Mouse (Mus musculus) heart, embryonic 12.5 days (tissue): ENCODE data around the gene Odf3. TPM values are rescaled to one million over a fixed set of nuclear protein-coding genes. Genes with fewer than 3 reads are reported as not detected.
A peak's percentile ranks its signal among the peaks of the same experiment; 100 is the strongest.

Experiments
- ATAC-seq: fragments of 200-750 bp; cut with Nextera tagmentation; 2 replicates; pipeline ENCODE4 v1.8.0; 2017; ENCODE audit warnings: moderate TSS enrichment, moderate library complexity; ENCODE audit not compliant: insufficient number of reproducible peaks, low FRiP score
- H3K27ac ChIP-seq: fragments of 300-500 bp; sonication (generic); 2 replicates; pipeline ENCODE4 v1.5.1; 2016; ENCODE audit warnings: mild to moderate bottlenecking, moderate library complexity; ENCODE audit not compliant: poor library complexity, severe bottlenecking
- H3K27me3 ChIP-seq: fragments of 300-500 bp; sonication (generic); replicated peaks from 2 replicates; pipeline ENCODE4 v1.6.1; 2016; ENCODE audit warnings: mild to moderate bottlenecking, moderate library complexity
- H3K36me3 ChIP-seq: fragments of 300-500 bp; sonication (generic); 2 replicates; pipeline ENCODE4 v1.6.1; 2016; ENCODE audit warnings: mild to moderate bottlenecking, moderate library complexity
- H3K4me1 ChIP-seq: fragments of 300-500 bp; sonication (generic); replicated peaks from 2 replicates; pipeline ENCODE4 v1.6.1; 2016; ENCODE audit warnings: mild to moderate bottlenecking
- H3K4me2 ChIP-seq: fragments of 300-500 bp; sonication (generic); 2 replicates; pipeline ENCODE4 v1.6.1; 2016; ENCODE audit warnings: mild to moderate bottlenecking, moderate library complexity
- H3K4me3 ChIP-seq: fragments of 300-500 bp; sonication (generic); 2 replicates; pipeline ENCODE4 v1.5.1; 2016; ENCODE audit warnings: mild to moderate bottlenecking
- H3K9ac ChIP-seq: fragments of 300-500 bp; sonication (generic); 2 replicates; pipeline ENCODE4 v1.6.1; 2016; ENCODE audit warnings: mild to moderate bottlenecking, moderate library complexity
- H3K9me3 ChIP-seq: fragments of 300-500 bp; sonication (generic); replicated peaks from 2 replicates; pipeline ENCODE4 v1.6.1; 2016; ENCODE audit warnings: mild to moderate bottlenecking, moderate library complexity
- WGBS: fragments of 180-500 bp; shearing (Covaris S2); methylation state at CpG from one replicate; pipeline ENCODE4 v1.1.7; 2016; 5-methylcytosine and 5-hydroxymethylcytosine counted together
- polyA plus RNA-seq: library from polyadenylated mRNA; unstranded; fragments of >200 nt; fragmentation: Nextera tagmentation; extraction: Ambion mirVana; gene quantifications from 2 replicates; pipeline ENCODE4 v1.2.1, GENCODE M21; 2016

The Odf3 gene
- polyA plus RNA-seq, 1 experiment from 2014 or later, result not detected

DNA sequence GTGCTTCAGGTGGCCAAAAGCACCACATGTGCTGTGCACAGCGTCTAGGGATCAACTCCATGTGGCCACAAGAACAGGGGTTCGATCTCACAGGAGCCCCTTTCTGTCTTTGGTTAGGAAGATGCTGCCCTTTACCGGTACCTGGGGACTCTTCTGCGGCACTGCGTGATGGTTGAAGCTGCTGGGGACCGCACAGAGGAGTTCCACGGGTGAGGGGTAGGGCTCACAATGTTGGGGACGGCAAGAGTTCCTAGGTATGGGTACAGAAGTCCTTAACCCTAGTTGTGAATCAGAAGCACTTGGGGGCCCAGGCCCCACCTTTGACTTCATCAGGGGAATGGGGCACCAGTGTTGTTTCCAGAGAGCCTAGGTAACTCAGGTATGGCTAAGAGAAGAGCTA lies 11.1 kb downstream of the Odf3 start:
- H3K9ac ChIP-seq, result peak overlapping the region; percentile 87
- H3K36me3 ChIP-seq, result peaks cover 67% of the 10 kb centered on the region
- H3K4me3 ChIP-seq, result peak overlapping the region; percentile 70; the same call in 1 of the 2 replicates

DNA sequence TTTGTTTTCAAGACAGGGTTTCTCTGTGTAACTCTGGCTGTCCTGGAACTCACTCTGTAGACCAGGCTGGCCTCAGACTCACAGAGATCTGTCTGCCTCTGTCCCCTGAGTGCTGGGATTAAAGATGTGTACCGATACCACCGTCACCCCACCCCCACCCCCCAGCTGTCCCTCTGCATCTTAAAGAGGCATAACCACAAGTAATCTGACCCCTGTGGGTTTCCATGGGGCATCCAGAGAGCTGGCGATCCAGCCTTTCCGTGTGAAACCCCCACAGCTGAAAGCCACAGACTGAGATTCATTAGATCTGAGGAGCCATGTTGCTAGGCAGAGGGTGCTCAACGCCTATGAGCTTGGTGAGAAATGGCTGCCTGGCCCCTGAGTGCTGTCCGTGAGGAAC lies 12.4 kb downstream of the Odf3 start:
- Histone ChIP-seq H3K27me3 (no peaks in the 10 kb centered on the region), H3K4me1 (peaks cover 19% of the 10 kb centered on the region), H3K36me3 (peaks cover 67% of the 10 kb centered on the region), H3K9ac (no peak overlapping the region), H3K4me2 (no peak overlapping the region), H3K4me3 (no peak overlapping the region), H3K9me3 (no peaks in the 10 kb centered on the region), H3K27ac (no peak overlapping the region)
- 78% methylated on average over 6 of the region's 6 CpGs for WGBS
- ATAC-seq, result no peak

More for the DNA sequence above, 11.1 kb downstream of the Odf3 start:
- no peaks in the 10 kb centered on the region for H3K9me3 ChIP-seq
- 95% methylated on average over 8 of the region's 8 CpGs for WGBS
- H3K27ac ChIP-seq, result no peak overlapping the region
- peak overlapping the region; percentile 87 for H3K4me2 ChIP-seq
- no peaks in the 10 kb centered on the region for H3K27me3 ChIP-seq
- ATAC-seq, result no peak
- peaks cover 22% of the 10 kb centered on the region for H3K4me1 ChIP-seq

DNA sequence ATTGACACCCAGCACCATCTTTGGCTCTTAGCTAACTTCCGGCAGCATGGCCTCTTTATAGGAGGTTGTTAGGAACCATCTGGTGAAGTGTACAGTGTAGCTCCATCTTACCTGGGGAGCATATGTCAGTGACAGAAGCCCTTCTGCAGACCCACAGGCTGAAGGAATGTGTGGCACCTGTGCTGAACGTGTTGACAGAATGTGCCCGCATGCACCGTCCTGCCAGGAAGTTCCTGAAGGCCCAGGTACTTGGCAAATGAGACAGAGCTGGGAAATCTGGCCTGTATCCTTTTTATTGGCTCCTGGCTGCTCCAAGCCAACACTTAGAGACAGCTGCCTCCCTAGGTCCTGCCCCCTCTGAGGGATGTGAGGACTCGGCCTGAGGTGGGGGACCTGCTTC lies 13.1 kb downstream of the Odf3 start:
- H3K9ac ChIP-seq, result no peak overlapping the region
- H3K4me3 ChIP-seq, result no peak overlapping the region
- H3K9me3 ChIP-seq, result no peaks in the 10 kb centered on the region
- no peak overlapping the region for H3K27ac ChIP-seq
- no peak for ATAC-seq
- no peaks in the 10 kb centered on the region for H3K27me3 ChIP-seq
- H3K4me2 ChIP-seq, result no peak overlapping the region
- peaks cover 71% of the 10 kb centered on the region for H3K36me3 ChIP-seq
- H3K4me1 ChIP-seq, result peaks cover 13% of the 10 kb centered on the region
- 91% methylated on average over 5 of the region's 5 CpGs for WGBS

DNA sequence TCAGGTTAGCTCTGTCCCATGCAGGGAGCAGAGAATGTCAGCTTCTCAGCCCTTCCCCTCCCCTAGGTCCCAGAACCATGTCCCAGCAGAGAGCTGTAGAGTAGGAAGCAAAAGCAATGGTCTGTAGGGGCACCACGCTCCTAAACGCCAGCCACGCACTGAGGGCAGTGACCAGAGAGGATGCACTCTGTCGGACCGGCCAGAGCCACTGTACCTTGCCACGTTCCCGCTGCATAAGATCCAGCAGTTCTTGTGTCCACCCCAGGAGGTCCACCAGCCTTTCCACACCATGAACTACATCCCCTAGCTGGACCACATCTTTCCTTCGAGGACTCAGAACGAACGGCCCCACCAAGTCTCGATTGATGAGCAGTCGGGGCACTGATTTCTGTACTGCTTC lies 17.2 kb downstream of the Odf3 start:
- H3K4me2 ChIP-seq, result no peak overlapping the region
- no peaks in the 10 kb centered on the region for H3K9me3 ChIP-seq
- 89% methylated on average over 12 of the region's 12 CpGs for WGBS
- H3K36me3 ChIP-seq, result peaks cover 84% of the 10 kb centered on the region
- no peaks in the 10 kb centered on the region for H3K4me1 ChIP-seq
- H3K4me3 ChIP-seq, result no peak overlapping the region
- H3K9ac ChIP-seq, result no peak overlapping the region
- ATAC-seq, result no peak
- H3K27ac ChIP-seq, result no peak overlapping the region
- no peaks in the 10 kb centered on the region for H3K27me3 ChIP-seq

DNA sequence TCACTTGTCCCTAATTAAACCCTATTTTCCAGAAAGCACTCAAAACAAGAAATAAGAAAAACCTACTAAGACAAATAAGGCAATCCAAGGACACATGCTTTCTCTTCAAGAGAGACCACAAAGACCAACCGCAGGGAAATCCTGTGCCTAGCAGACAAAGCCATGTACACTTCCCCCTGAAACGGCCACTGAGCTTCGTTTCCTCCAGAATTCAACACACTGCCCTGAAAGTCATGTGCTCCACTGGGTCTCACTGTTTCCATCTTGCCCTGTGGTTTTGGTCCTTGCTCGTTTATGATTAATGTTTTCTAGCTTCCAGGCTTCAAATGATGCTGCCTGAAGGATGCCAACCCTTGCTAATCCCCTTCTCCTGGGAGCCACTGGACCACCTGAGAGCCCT lies 26.6 kb downstream of the Odf3 start:
- no peak for ATAC-seq
- WGBS, result 87% methylated on average over 4 of the region's 4 CpGs

DNA sequence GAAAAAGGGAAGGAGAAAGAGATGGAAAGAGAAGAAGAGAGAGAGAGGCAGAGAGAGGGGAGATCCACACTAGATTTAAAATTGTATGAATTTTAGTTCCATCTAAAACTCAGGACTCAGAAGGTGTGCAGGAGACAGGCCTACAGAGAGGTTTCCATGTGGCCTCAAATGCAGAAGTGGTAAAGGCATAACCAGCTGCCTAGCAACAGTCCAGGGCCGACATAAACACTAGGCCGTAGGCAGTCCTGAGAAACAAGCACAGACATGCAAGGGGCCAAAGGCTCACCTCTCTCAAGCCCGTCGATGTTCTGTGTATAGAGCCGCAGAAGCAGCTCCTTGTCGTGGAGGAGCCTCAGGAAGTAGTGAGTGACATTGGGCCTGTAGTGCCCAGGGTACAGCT lies 29.8 kb downstream of the Odf3 start:
- Histone ChIP-seq H3K27ac (no peak overlapping the region), H3K4me3 (no peak overlapping the region), H3K9me3 (no peaks in the 10 kb centered on the region), H3K36me3 (peaks cover 53% of the 10 kb centered on the region), H3K4me2 (no peak overlapping the region), H3K9ac (no peak overlapping the region), H3K4me1 (0 out of 2 replicates have a peak, but pooled peaks cover 11% of the 10 kb centered on the region), H3K27me3 (no peaks in the 10 kb centered on the region)
- no peak for ATAC-seq
- WGBS, result 77% methylated on average over 6 of the region's 6 CpGs

More for the DNA sequence above, 26.6 kb downstream of the Odf3 start:
- Histone ChIP-seq H3K27ac (no peak overlapping the region), H3K4me3 (no peak overlapping the region), H3K4me2 (no peak overlapping the region), H3K4me1 (0 out of 2 replicates have a peak, but pooled peaks cover 4% of the 10 kb centered on the region), H3K27me3 (no peaks in the 10 kb centered on the region), H3K9me3 (no peaks in the 10 kb centered on the region), H3K36me3 (peaks cover 73% of the 10 kb centered on the region), H3K9ac (no peak overlapping the region)

DNA sequence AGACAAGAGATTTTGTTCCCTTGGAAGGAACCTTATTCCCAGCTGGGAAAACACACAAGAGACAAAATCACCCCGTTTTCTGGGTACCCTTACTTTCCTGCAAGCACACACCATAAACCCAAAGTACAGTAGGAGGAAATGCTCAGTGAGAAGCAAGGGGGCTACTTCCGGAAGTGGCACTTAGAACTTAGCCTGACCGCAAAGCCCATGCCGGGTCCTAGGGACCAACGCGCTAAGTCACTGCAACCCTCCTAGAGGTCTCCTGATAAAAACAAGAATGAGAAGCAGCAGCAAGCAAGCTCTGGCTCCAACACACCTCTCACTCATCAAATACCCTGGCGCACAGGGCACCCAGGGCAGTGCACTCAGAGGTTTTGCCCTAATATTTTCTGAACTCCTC lies 31.8 kb downstream of the Odf3 start:
- H3K4me2 ChIP-seq, result no peak overlapping the region
- H3K9me3 ChIP-seq, result no peaks in the 10 kb centered on the region
- no peaks in the 10 kb centered on the region for H3K27me3 ChIP-seq
- H3K4me3 ChIP-seq, result no peak overlapping the region
- H3K9ac ChIP-seq, result no peak overlapping the region
- 81% methylated on average over 7 of the region's 7 CpGs for WGBS
- H3K36me3 ChIP-seq, result peaks cover 42% of the 10 kb centered on the region
- ATAC-seq, result no peak
- H3K4me1 ChIP-seq, result peaks cover 21% of the 10 kb centered on the region
- no peak overlapping the region for H3K27ac ChIP-seq

DNA sequence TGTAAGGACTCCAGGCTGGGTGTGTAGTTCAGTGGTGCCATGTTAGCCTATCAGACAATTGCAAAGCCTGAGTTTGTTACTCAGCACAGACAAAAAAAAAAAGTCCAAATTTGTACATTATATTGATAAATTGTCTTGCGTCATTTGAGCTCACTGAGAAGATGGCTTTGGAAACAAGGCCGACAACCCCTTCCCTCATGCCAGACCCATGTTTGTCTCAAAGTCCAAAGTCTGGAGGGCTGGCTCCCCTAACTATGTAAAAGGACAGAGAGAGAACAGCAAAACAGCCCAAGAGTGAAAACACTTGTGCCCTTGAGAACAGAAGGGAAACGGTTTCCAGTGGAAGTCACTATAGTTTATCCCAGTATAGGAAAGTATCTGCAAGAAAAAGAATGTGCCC lies 32.8 kb downstream of the Odf3 start:
- H3K9ac ChIP-seq, result no peak overlapping the region
- no peaks in the 10 kb centered on the region for H3K27me3 ChIP-seq
- H3K27ac ChIP-seq, result peak overlapping the region; percentile 14; the same call in 1 of the 2 replicates
- H3K4me2 ChIP-seq, result peak overlapping the region; percentile 50
- H3K4me3 ChIP-seq, result no peak overlapping the region
- peaks cover 21% of the 10 kb centered on the region for H3K4me1 ChIP-seq
- no peaks in the 10 kb centered on the region for H3K9me3 ChIP-seq
- no peak for ATAC-seq
- 85% methylated on average over 3 of the region's 3 CpGs for WGBS
- peaks cover 38% of the 10 kb centered on the region for H3K36me3 ChIP-seq

DNA sequence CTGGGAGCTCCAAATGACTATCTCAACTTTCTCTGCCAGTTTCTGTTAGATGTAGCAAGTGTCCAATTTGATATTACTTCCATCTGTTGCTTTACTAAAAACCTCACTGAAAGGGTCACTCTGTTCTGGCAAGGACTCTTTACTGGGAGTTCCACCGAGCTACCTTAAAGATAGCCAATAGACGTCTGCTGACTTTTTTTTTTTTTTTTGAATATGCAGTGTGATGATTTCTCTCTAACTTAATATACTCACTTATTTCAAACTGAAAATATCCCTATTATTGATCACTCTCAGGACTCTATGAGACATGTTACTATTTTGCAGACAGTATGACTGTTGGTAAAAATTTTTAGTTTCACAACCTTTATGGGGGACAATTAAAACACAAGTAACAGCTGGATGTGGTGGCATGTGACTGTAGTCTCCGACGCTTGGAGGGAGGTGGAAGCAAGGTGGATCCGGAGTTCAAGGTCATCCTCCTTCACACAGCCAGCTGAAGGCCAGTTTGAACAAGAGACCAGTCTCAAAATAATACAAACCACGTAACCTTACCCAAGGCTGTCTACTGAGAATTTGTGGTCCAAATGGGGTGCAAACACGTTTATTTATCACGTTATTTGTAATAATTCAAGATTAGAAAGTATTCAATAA lies 33.4 kb downstream of the Odf3 start:
- Histone ChIP-seq H3K27me3 (no peaks in the 10 kb centered on the region), H3K4me3 (peak overlapping the region; percentile 98), H3K27ac (peak overlapping the region; percentile 91; the same call in 1 of the 2 replicates), H3K9me3 (no peaks in the 10 kb centered on the region), H3K4me2 (peak overlapping the region; percentile 85), H3K9ac (peak overlapping the region; percentile 26; the same call in 1 of the 2 replicates), H3K36me3 (peaks cover 33% of the 10 kb centered on the region), H3K4me1 (peaks cover 21% of the 10 kb centered on the region)
- ATAC-seq, result no peak
- WGBS, result 16% methylated on average over 8 of the region's 8 CpGs

DNA sequence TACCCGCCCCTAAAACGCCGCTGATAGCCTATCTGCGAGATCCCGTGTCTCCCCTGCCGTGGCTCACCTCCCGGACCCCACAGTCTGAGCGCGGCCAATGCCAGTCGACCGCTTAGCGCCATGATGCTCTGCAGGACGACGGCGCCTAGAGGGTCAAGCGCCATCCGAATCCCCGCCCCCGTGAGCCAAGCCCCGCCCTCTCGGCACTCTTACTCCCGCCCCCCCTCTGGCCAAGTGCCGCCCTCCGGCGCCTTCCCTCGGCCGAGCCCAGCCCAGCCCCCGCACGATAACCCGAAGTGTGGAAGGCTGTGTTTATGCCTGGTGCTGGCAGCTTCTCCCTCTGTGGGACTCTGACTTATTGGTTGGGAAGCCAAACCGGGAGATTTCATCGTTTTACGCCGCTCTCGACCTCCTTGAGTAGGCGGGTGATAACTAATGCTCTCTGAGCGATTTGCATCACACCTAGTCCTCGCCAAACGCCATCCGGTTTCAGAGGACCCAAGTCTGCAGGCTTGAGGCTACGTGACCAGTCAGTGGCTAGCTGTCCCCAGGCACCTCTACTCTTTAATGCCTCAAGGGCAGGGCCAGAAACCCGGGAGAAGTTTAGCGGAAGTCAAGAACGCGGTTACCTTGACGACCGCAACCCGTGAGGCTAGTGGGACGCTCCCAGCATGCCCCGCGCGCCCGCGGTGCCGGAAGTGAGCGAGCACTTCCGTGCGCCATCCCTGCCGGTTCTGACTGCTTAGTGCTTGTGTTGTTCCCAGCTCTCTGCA lies 34.3 kb downstream of the Odf3 start, which contains the start of the genes Psmd13 and Sirt3:
Gene Psmd13 (plus strand): TSS at position 273 of the 773 bp plus-strand sequence.
Gene Sirt3 (minus strand): TSS at position 614 of the 773 bp plus-strand sequence.
- ATAC-seq, result peak; percentile 98

DNA sequence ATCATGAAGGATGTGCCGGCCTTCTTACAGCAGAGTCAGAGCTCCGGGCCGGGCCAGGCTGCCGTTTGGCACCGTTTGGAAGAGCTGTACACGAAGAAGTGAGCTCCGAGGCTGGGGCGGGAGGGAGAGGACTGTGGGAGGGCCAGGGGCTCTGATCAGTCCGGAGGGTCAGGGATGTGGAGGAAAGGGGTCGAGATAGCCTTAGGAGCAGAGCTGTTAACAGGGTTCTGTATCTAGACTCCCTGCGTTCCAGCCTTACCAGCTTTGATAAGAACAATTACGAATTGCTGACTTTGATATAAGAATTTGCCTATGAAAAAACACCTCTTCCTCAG lies 34.8 kb downstream of the Odf3 start:
- H3K4me2 ChIP-seq, result peak overlapping the region; percentile 85
- 0% methylated on average over 12 of the region's 12 CpGs for WGBS
- ATAC-seq, result peak; percentile 29
- H3K27ac ChIP-seq, result peak overlapping the region; percentile 91; the same call in 1 of the 2 replicates
- H3K9ac ChIP-seq, result peak overlapping the region; percentile 93
- H3K4me1 ChIP-seq, result peaks cover 21% of the 10 kb centered on the region
- no peaks in the 10 kb centered on the region for H3K27me3 ChIP-seq
- peak overlapping the region; percentile 98 for H3K4me3 ChIP-seq
- no peaks in the 10 kb centered on the region for H3K9me3 ChIP-seq
- H3K36me3 ChIP-seq, result peaks cover 33% of the 10 kb centered on the region

More for the DNA sequence above, 34.3 kb downstream of the Odf3 start, which contains the start of the genes Psmd13 and Sirt3:
- Histone ChIP-seq H3K4me1 (peaks cover 21% of the 10 kb centered on the region), H3K27me3 (no peaks in the 10 kb centered on the region), H3K4me2 (peak within 1 kb of the TSS; percentile 85), H3K4me3 (peak within 1 kb of the TSS; percentile 98), H3K27ac (peak within 1 kb of the TSS; percentile 91), H3K36me3 (peaks cover 33% of the 10 kb centered on the region), H3K9me3 (no peaks in the 10 kb centered on the region), H3K9ac (peak within 1 kb of the TSS; percentile 93)
- WGBS, result under 1% methylated on average over 59 of the region's 59 CpGs
